Mouse (Mus musculus) cerebellum, adult 2 months (tissue): ENCODE data around the gene Cpsf2.

Source experiments
- CTCF ChIP-seq: fragments of 200-500 bp; IDR thresholded peaks from 2 replicates; pipeline ENCODE4 v1.5.1; 2011; ENCODE audit warnings: low read depth, mild to moderate bottlenecking, control low read depth, low read length, moderate library complexity, borderline replicate concordance; ENCODE audit not compliant: insufficient read depth
- POLR2A ChIP-seq: fragments of 200-500 bp; IDR thresholded peaks from 2 replicates; pipeline ENCODE4 v1.6.1; 2011; ENCODE audit warnings: low read length, control low read depth, borderline replicate concordance; ENCODE audit not compliant: insufficient read depth

GRCm38 (mm10) chr12:101978588-101978987, 2.8 kb downstream of the Cpsf2 start:
- TF ChIP-seq CTCF: no peak
- TF ChIP-seq POLR2A: no peak
